Mouse (Mus musculus) CD4-positive, CD25-positive, alpha-beta regulatory T cell, adult 2 months (primary cell): ENCODE measurements around the gene Gab2.
A peak's percentile ranks its signal among the peaks of the same experiment; 100 is the strongest.

Experiments used
- DNase-seq: peaks from one replicate; pipeline ENCODE4 v3.0.0-alpha.2; 2012; ENCODE audit warnings: low read depth, low spot score

Gene Gab2

GRCm38 (mm10) chr7:97251638-97252037 is 170.3 kb downstream of the Gab2 start:
- DNase-seq = no peak

- DNase-seq = no peak
These were observed 181.2 kb downstream of the Gab2 start for GRCm38 (mm10) chr7:97262541-97262940.

GRCm38 (mm10) chr7:97270367-97270766 is 189.0 kb downstream of the Gab2 start:
- no peak for DNase-seq

GRCm38 (mm10) chr7:97271068-97271467 is 189.7 kb downstream of the Gab2 start:
- DNase-seq = no peak

- no peak for DNase-seq
These were observed 215.6 kb downstream of the Gab2 start for GRCm38 (mm10) chr7:97296986-97297385.

- peak; percentile 72 for DNase-seq
These were observed 216.1 kb downstream of the Gab2 start for GRCm38 (mm10) chr7:97297466-97297865.

GRCm38 (mm10) chr7:97298279-97298678 is 216.9 kb downstream of the Gab2 start:
- DNase-seq = no peak

- no peak for DNase-seq
These were observed 217.6 kb downstream of the Gab2 start for GRCm38 (mm10) chr7:97298943-97299342.

- DNase-seq = no peak
These were observed 219.5 kb downstream of the Gab2 start for GRCm38 (mm10) chr7:97300914-97301313.

- no peak for DNase-seq
These were observed 219.9 kb downstream of the Gab2 start for GRCm38 (mm10) chr7:97301321-97301720.

- no peak for DNase-seq
These were observed 220.9 kb downstream of the Gab2 start for GRCm38 (mm10) chr7:97302261-97302660.

GRCm38 (mm10) chr7:97302876-97303275 is 221.5 kb downstream of the Gab2 start:
- DNase-seq = no peak

GRCm38 (mm10) chr7:97303614-97304013 is 222.2 kb downstream of the Gab2 start:
- DNase-seq = no peak

- DNase-seq = no peak
These were observed 223.1 kb downstream of the Gab2 start for GRCm38 (mm10) chr7:97304471-97304870.

- DNase-seq = no peak
These were observed 223.8 kb downstream of the Gab2 start for GRCm38 (mm10) chr7:97305206-97305605.

GRCm38 (mm10) chr7:97306813-97307212 is 225.4 kb downstream of the Gab2 start:
- no peak for DNase-seq

- DNase-seq = no peak
These were observed 226.2 kb downstream of the Gab2 start for GRCm38 (mm10) chr7:97307546-97307945.

GRCm38 (mm10) chr7:97309461-97310340 is 228.3 kb downstream of the Gab2 start:
- DNase-seq = no peak

GRCm38 (mm10) chr7:97310341-97310635 is 228.9 kb downstream of the Gab2 start:
- DNase-seq = no peak

- no peak for DNase-seq
These were observed 230.2 kb downstream of the Gab2 start for GRCm38 (mm10) chr7:97311620-97312019.

GRCm38 (mm10) chr7:97312196-97312595 is 230.8 kb downstream of the Gab2 start:
- DNase-seq = no peak

GRCm38 (mm10) chr7:97312856-97313255 is 231.5 kb downstream of the Gab2 start:
- DNase-seq = no peak

- no peak for DNase-seq
These were observed 232.1 kb downstream of the Gab2 start for GRCm38 (mm10) chr7:97313364-97313995.
